Mouse (Mus musculus): ENCODE results near the gene Taf1b. TPM values are rescaled to one million over a fixed set of nuclear protein-coding genes. Genes with fewer than 3 reads are reported as not detected.
"Not testable (repeated sequence)": the region's sequence is repeated elsewhere in the genome, so short reads cannot be mapped to it uniquely, and the experiment has no call there.

The Taf1b gene
- total and polyA plus RNA-seq, 3 experiments: 2.7 to 43.1 (median 38.8) TPM

- no peaks in the 10 kb centered on the region for H3K4me1 ChIP-seq (ENCODE audit: insufficient read depth, low read depth, low read length)
- no peaks in the 10 kb centered on the region for H3K36me3 ChIP-seq (replicated peaks)
- ATAC-seq (ENCODE audit: extremely low read depth, insufficient number of reproducible peaks, low FRiP score, poor library complexity, severe bottlenecking): no peak
- H3K9me3 ChIP-seq (replicated peaks): peaks cover 5% of the 10 kb centered on the region
- no peaks in the 10 kb centered on the region for H3K27me3 ChIP-seq (ENCODE audit: insufficient read depth, low read length)
- no peak for DNase-seq (ENCODE audit: low spot score)
- TF ChIP-seq POLR2AphosphoS5 (IDR thresholded peaks at IDR 0.05; ENCODE audit: insufficient replicate concordance, low read depth, low read length) (no peak), TAL1 (conservative IDR thresholded peaks at IDR 0.05; ENCODE audit: low read depth, low read length) (no peak), CTCF (IDR thresholded peaks at IDR 0.05; ENCODE audit: low read depth, low read length) (no peak), GATA1 (IDR thresholded peaks at IDR 0.05; ENCODE audit: borderline replicate concordance, low read length) (no peak), GATA2 (IDR thresholded peaks at IDR 0.05; ENCODE audit: borderline replicate concordance, low read depth, low read length) (no peak)
- H3K4me3 ChIP-seq (ENCODE audit: low read depth, low read length): no peak overlapping the region
Observed at GRCm38 (mm10) chr12:24484930-24485329, 13.2 kb upstream of the Taf1b start.

DNA sequence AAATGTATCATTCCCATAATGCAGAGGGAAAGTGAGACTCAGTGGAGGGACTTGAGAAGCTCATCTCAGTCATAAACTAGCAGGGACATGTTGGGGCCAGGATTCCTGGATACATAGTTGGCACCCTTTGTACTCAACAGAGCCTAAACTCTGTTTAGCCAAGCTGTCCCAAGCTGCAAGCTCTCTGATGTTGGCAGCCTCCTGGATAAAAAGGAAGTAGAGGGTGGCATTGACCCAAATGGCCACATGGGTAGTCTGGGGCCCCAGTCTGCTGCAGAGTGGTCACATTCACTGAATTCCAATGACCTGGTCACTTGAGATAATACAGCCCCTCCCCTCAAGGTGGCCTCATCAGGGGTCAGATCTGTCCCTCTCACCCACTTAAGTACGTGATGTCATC is 11.3 kb upstream of the Taf1b start:
- H3K4me1 ChIP-seq (ENCODE audit: insufficient read depth, low read depth, low read length): no peaks in the 10 kb centered on the region
- TF ChIP-seq TAL1 (conservative IDR thresholded peaks at IDR 0.05; ENCODE audit: low read depth, low read length) (no peak), POLR2AphosphoS5 (IDR thresholded peaks at IDR 0.05; ENCODE audit: insufficient replicate concordance, low read depth, low read length) (no peak), GATA2 (IDR thresholded peaks at IDR 0.05; ENCODE audit: borderline replicate concordance, low read depth, low read length) (no peak), GATA1 (IDR thresholded peaks at IDR 0.05; ENCODE audit: borderline replicate concordance, low read length) (no peak), CTCF (IDR thresholded peaks at IDR 0.05; ENCODE audit: low read depth, low read length) (no peak)
- peaks cover 5% of the 10 kb centered on the region for H3K9me3 ChIP-seq (replicated peaks)
- no peak for ATAC-seq (ENCODE audit: extremely low read depth, insufficient number of reproducible peaks, low FRiP score, poor library complexity, severe bottlenecking)
- H3K27me3 ChIP-seq (ENCODE audit: insufficient read depth, low read length): no peaks in the 10 kb centered on the region; the same call in 1 of the 2 replicates
- no peak overlapping the region for H3K4me3 ChIP-seq (ENCODE audit: low read depth, low read length)
- no peaks in the 10 kb centered on the region for H3K36me3 ChIP-seq (replicated peaks)
- DNase-seq (ENCODE audit: low spot score): no peak

GRCm38 (mm10) chr12:24492507-24492906 is 5.7 kb upstream of the Taf1b start:
- H3K4me1 ChIP-seq (ENCODE audit: insufficient read depth, low read depth, low read length); H3K27me3 ChIP-seq (ENCODE audit: insufficient read depth, low read length); H3K9me3 ChIP-seq (replicated peaks); ATAC-seq (ENCODE audit: extremely low read depth, insufficient number of reproducible peaks, low FRiP score, poor library complexity, severe bottlenecking); DNase-seq (ENCODE audit: low spot score); H3K36me3 ChIP-seq (replicated peaks); H3K4me3 ChIP-seq (ENCODE audit: low read depth, low read length): not testable (repeated sequence)

- TF ChIP-seq TAL1 (conservative IDR thresholded peaks at IDR 0.05; ENCODE audit: low read depth, low read length): no peak
Observed at GRCm38 (mm10) chr12:24493011-24493410, 5.1 kb upstream of the Taf1b start.

GRCm38 (mm10) chr12:24493412-24493811 is 4.7 kb upstream of the Taf1b start:
- H3K4me1 ChIP-seq (ENCODE audit: insufficient read depth, low read depth, low read length): peaks cover 6% of the 10 kb centered on the region
- TF ChIP-seq GATA1 (IDR thresholded peaks at IDR 0.05; ENCODE audit: borderline replicate concordance, low read length) (no peak), POLR2AphosphoS5 (IDR thresholded peaks at IDR 0.05; ENCODE audit: insufficient replicate concordance, low read depth, low read length) (no peak), CTCF (IDR thresholded peaks at IDR 0.05; ENCODE audit: low read depth, low read length) (no peak), GATA2 (IDR thresholded peaks at IDR 0.05; ENCODE audit: borderline replicate concordance, low read depth, low read length) (no peak), TAL1 (conservative IDR thresholded peaks at IDR 0.05; ENCODE audit: low read depth, low read length) (no peak)
- no peaks in the 10 kb centered on the region for H3K9me3 ChIP-seq (replicated peaks)
- ATAC-seq (ENCODE audit: extremely low read depth, insufficient number of reproducible peaks, low FRiP score, poor library complexity, severe bottlenecking): no peak
- DNase-seq (ENCODE audit: low spot score): no peak
- no peaks in the 10 kb centered on the region for H3K36me3 ChIP-seq (replicated peaks)
- H3K27me3 ChIP-seq (ENCODE audit: insufficient read depth, low read length): peaks cover 6% of the 10 kb centered on the region; the same call in 1 of the 2 replicates
- H3K4me3 ChIP-seq (ENCODE audit: low read depth, low read length): no peak overlapping the region

More at GRCm38 (mm10) chr12:24493011-24493410, 5.1 kb upstream of the Taf1b start:
- ATAC-seq (ENCODE audit: extremely low read depth, insufficient number of reproducible peaks, low FRiP score, poor library complexity, severe bottlenecking) (no peak), DNase-seq (ENCODE audit: low spot score) (no peak)
- peaks cover 6% of the 10 kb centered on the region; the same call in 1 of the 2 replicates for H3K27me3 ChIP-seq (ENCODE audit: insufficient read depth, low read length)
- no peak overlapping the region for H3K4me3 ChIP-seq (ENCODE audit: low read depth, low read length)
- H3K4me1 ChIP-seq (ENCODE audit: insufficient read depth, low read depth, low read length): peaks cover 6% of the 10 kb centered on the region
- no peaks in the 10 kb centered on the region for H3K36me3 ChIP-seq (replicated peaks)
- H3K9me3 ChIP-seq (replicated peaks): no peaks in the 10 kb centered on the region; the same call in 1 of the 2 replicates

DNA sequence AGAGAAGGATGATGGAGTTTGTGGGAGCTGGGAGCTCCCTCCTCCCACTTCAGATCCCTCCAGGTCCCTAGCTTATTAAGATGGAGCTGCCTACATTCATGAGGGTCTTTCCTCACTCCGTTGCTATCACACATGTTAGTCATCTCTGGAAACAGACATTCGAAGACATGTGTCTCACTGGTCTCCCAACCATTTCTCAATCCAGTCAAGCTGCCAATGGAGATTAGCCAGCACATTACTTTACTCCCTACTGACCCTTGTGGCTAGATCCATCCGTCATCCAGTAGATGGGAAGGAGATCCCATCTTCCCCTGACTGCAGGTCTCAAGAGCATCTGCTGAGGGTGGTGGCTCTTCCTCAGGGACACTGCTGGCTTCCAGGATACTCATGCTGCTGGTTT is 3.4 kb upstream of the Taf1b start:
- not testable (repeated sequence) for H3K4me1 ChIP-seq (ENCODE audit: insufficient read depth, low read depth, low read length); ATAC-seq (ENCODE audit: extremely low read depth, insufficient number of reproducible peaks, low FRiP score, poor library complexity, severe bottlenecking); H3K4me3 ChIP-seq (ENCODE audit: low read depth, low read length)

DNA sequence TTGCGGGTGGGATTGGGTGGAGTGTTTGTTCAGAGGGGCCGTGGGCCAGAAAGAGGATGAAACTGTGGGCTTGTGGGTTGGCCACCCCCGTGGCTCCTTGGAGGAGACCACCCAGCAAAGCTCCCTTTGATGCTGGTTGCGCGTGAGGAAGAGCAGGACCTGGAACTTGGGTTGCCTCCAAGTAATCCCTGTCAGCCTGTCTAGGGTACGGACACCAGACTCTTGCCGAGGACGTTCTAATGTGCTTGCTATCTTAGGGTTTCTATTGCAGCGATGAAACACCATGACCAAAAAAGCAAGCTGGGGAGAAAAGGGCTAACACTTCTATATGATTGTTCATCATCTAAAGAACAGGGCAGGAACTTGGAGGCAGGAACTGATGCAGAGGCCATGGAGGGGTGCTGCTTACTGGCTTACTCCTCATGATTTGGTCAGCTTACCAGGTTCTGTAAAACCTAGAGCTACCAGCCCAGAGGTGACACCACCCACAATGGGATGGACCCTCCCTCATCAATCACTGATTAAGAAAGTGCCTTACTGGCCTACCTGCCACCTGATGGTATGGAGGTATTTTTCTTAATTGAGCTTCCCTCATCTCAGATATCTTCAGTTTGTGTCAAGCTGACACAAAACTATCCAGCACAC is 804 bp downstream of the Taf1b start:
- ATAC-seq (ENCODE audit: extremely low read depth, insufficient number of reproducible peaks, low FRiP score, poor library complexity, severe bottlenecking): 0 out of 2 replicates have a peak, but pooled peaks have one; percentile 4
- not testable (repeated sequence) for H3K4me1 ChIP-seq (ENCODE audit: insufficient read depth, low read depth, low read length)

More for the DNA sequence above, 3.4 kb upstream of the Taf1b start:
- H3K36me3 ChIP-seq (replicated peaks); H3K9me3 ChIP-seq (replicated peaks); DNase-seq (ENCODE audit: low spot score); H3K27me3 ChIP-seq (ENCODE audit: insufficient read depth, low read length): not testable (repeated sequence)

More for the DNA sequence above, 804 bp downstream of the Taf1b start:
- not testable (repeated sequence) for H3K36me3 ChIP-seq (replicated peaks); H3K9me3 ChIP-seq (replicated peaks); H3K27me3 ChIP-seq (ENCODE audit: insufficient read depth, low read length); DNase-seq (ENCODE audit: low spot score)
- peak overlapping the region; percentile 71 for H3K4me3 ChIP-seq (ENCODE audit: low read depth, low read length)

Measured in G1E (cell line).